Mouse (Mus musculus) bone marrow, adult 2 months (tissue): Measurements from ENCODE around the gene Mmgt1.

Experiments used
- CTCF ChIP-seq: fragments of 200-500 bp; IDR thresholded peaks from 2 replicates; pipeline ENCODE4 v1.5.1; 2011; ENCODE audit warnings: low read length, control low read depth; ENCODE audit not compliant: control insufficient read depth, insufficient read depth
- POLR2A ChIP-seq: fragments of 200-500 bp; IDR thresholded peaks from 2 replicates; pipeline ENCODE4 v1.6.1; 2011; ENCODE audit warnings: low read depth, mild to moderate bottlenecking, control low read depth, low read length, borderline replicate concordance; ENCODE audit not compliant: control insufficient read depth

DNA sequence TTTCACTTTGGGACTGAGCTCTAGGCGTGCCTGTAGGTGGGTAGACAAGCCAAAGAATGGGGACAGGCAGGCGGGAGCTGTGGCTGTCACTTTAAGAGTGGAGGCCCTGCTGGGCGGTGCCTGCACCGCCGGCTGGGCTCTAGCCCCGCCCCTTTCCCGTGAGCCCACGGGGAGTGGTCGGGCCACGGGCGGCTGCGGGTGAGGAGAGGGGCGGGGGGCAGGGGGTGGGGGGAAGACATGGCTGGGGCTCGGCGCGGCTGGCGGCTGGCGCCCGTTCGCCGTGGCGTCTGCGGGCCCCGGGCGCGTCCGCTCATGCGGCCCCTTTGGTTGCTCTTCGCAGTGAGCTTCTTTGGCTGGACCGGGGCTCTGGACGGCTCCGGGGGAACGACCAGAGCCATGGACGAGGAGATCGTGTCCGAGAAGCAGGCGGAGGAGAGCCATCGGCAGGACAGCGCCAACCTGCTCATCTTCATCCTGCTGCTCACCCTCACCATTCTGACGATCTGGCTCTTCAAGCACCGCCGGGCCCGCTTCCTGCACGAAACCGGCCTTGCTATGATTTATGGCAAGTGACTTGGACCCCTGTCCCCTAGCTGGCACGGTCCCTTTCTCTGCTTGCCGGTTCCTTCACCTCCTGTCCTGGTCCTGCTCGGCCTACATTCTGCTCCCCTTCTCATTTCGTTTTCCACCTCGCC lies 11.9 kb upstream of the Mmgt1 start, which contains the start of gene Slc9a6:
- no peak for TF ChIP-seq CTCF
- no peak for TF ChIP-seq POLR2A
